Mouse (Mus musculus) midbrain, embryonic 13.5 days (tissue): ENCODE results near the gene Tmem150b. TPM values are rescaled to one million over a fixed set of nuclear protein-coding genes. Genes with fewer than 3 reads are reported as not detected.

ENCODE experiments used
- ATAC-seq: fragments of 200-750 bp; cut with Nextera tagmentation; 2 replicates; pipeline ENCODE4 v1.8.0; 2017; ENCODE audit warnings: mild to moderate bottlenecking, moderate TSS enrichment, moderate library complexity
- H3K27ac ChIP-seq: fragments of 300-500 bp; sonication (generic); 2 replicates; pipeline ENCODE4 v1.5.1; 2015; ENCODE audit warnings: inconsistent platforms, mild to moderate bottlenecking, moderate library complexity
- H3K27me3 ChIP-seq: fragments of 300-500 bp; sonication (generic); 2 replicates; pipeline ENCODE4 v1.6.1; 2015; ENCODE audit warnings: mild to moderate bottlenecking, inconsistent platforms
- H3K36me3 ChIP-seq: fragments of 300-500 bp; sonication (generic); 2 replicates; pipeline ENCODE4 v1.6.1; 2015; ENCODE audit warnings: mild to moderate bottlenecking, inconsistent platforms
- H3K4me1 ChIP-seq: fragments of 300-500 bp; sonication (generic); replicated peaks from 2 replicates; pipeline ENCODE4 v1.6.1; 2015; ENCODE audit warnings: inconsistent platforms
- H3K4me2 ChIP-seq: fragments of 300-500 bp; sonication (generic); replicated peaks from 2 replicates; pipeline ENCODE4 v1.6.1; 2015; ENCODE audit warnings: moderate library complexity, mild to moderate bottlenecking, inconsistent platforms
- H3K4me3 ChIP-seq: fragments of 300-500 bp; sonication (generic); replicated peaks from 2 replicates; pipeline ENCODE4 v1.5.1; 2015; ENCODE audit warnings: mild to moderate bottlenecking, inconsistent platforms
- H3K9ac ChIP-seq: fragments of 300-500 bp; sonication (generic); replicated peaks from 2 replicates; pipeline ENCODE4 v1.6.1; 2015; ENCODE audit warnings: mild to moderate bottlenecking, inconsistent platforms
- H3K9me3 ChIP-seq: fragments of 300-500 bp; sonication (generic); 2 replicates; pipeline ENCODE4 v1.6.1; 2016; ENCODE audit warnings: mild to moderate bottlenecking, inconsistent platforms
- whole genome bisulfite sequencing: fragments of 180-500 bp; shearing (Covaris S2); methylation state at CpG from one replicate; pipeline ENCODE4 v1.1.7; 2015; 5-methylcytosine and 5-hydroxymethylcytosine counted together
- polyA plus RNA-seq: library from polyadenylated mRNA; unstranded; fragments of >200 nt; fragmentation: Nextera tagmentation; extraction: Ambion mirVana; gene quantifications from 2 replicates; pipeline ENCODE4 v1.2.1, GENCODE M21; 2015

The Tmem150b gene
- 0.22 and 0.24 TPM in 2 replicates for polyA plus RNA-seq

- Histone ChIP-seq H3K4me1 (no peaks in the 10 kb centered on the region), H3K27ac (no peak within 1 kb of the TSS), H3K4me2 (no peak within 1 kb of the TSS; the same call in 1 of the 2 replicates), H3K4me3 (no peak within 1 kb of the TSS), H3K36me3 (no peaks in the 10 kb centered on the region), H3K9ac (no peak within 1 kb of the TSS), H3K27me3 (no peaks in the 10 kb centered on the region), H3K9me3 (0 out of 2 replicates have a peak, but pooled peaks cover 2% of the 10 kb centered on the region)
- ATAC-seq, result no peak
- 89% methylated on average over 7 of the region's 7 CpGs for WGBS
These were observed at the start of gene Tmem150b for GRCm38 (mm10) chr7:4725169-4725568. Tmem150b (minus strand) TSS chr7:4725249.

DNA sequence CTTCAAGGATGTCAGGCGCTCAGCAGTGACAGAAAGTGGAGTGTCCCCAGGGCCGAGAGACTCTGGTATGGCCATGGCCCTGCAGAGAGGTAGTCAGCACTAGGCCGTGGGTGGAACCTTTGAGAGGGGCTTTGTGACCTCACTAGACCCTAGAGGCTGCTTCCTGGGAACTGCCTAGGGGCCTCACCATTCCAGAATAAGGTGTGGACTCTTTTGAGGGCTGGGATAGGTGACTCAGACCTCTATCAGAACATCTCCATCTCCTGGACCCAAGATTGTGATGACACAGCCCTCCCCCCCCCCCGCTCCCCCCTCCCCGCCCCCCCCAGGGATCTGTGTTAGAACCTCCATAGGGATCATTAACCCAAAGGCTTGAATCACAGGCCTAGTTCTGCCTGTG, 46.2 kb upstream of the Tmem150b start, which contains the start of gene Fam71e2:
Gene Fam71e2, minus strand, starts transcription at position 101 of the 400 bp plus-strand sequence.
- H3K27ac ChIP-seq, result no peak within 1 kb of the TSS
- WGBS, result 73% methylated on average over 5 of the region's 5 CpGs
- H3K36me3 ChIP-seq, result no peaks in the 10 kb centered on the region
- H3K4me2 ChIP-seq, result no peak within 1 kb of the TSS
- H3K9ac ChIP-seq, result no peak within 1 kb of the TSS
- no peak for ATAC-seq
- no peaks in the 10 kb centered on the region for H3K9me3 ChIP-seq
- H3K4me3 ChIP-seq, result no peak within 1 kb of the TSS
- peaks cover 16% of the 10 kb centered on the region for H3K27me3 ChIP-seq
- H3K4me1 ChIP-seq, result no peaks in the 10 kb centered on the region

DNA sequence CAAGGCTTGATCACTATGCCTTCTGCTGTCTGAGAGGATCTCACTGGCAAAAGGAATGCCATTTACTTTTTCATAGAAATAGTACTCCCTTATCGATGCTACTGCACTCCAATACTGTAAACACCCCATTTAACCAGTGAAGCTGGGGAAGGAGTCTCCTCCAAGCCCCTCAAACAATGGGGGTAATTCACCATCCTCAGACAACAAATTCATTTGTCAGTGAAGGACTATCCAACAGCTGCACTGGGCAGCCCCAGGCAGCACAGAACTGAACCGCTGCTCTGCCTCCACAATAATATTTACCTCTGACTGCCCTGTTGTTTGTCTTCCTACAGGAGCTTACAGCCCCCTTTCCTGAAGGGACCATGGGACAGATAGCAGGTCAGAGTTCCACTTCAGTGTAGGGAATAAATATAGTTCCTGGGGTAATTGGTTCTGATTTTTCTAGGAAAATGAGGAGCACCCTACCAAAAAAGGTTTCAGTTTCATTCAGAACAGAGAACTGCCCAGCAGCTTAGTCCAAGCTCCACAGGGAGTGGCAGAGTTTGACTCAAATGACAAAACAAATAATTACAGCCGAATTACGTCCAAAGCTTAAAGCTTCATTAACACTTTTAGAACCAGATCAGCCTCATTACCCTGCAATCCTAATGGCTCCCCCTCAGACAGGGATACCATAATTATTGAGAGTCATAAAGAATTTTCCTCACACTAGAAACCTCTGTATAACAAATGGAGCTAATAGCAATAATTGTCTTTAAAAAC, 40.1 kb upstream of the Tmem150b start:
- Histone ChIP-seq H3K4me3 (no peak overlapping the region), H3K27me3 (no peaks in the 10 kb centered on the region), H3K9me3 (no peaks in the 10 kb centered on the region), H3K27ac (no peak overlapping the region), H3K4me2 (no peak overlapping the region), H3K36me3 (no peaks in the 10 kb centered on the region), H3K4me1 (no peaks in the 10 kb centered on the region), H3K9ac (no peak overlapping the region)
- ATAC-seq, result no peak
- WGBS, result 18% methylated on average over 4 of the region's 4 CpGs

DNA sequence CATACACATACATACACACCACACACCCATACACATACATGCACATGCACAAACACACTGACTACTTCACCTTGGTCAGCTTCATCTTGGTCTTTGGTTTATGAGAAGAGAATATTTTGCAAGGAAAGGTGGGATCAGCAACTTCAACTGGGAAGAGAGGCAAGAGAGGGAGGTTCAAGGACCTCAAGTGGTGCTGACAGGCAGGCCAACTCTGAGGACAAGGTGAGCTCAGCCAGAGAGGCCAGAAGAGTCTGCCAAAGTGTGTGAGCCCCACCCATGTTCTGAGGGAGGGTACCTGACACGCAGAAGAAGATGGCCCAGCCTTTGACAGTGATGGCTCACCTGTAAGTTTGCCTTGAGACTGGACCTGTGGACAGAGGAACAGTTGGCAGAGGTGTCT, 34.6 kb upstream of the Tmem150b start:
- Histone ChIP-seq H3K4me2 (no peak overlapping the region), H3K36me3 (no peaks in the 10 kb centered on the region), H3K9me3 (no peaks in the 10 kb centered on the region), H3K4me1 (no peaks in the 10 kb centered on the region), H3K9ac (no peak overlapping the region), H3K4me3 (no peak overlapping the region), H3K27me3 (no peaks in the 10 kb centered on the region), H3K27ac (no peak overlapping the region)
- WGBS, result 40% methylated on average over 1 of the region's 1 CpGs
- ATAC-seq, result no peak

DNA sequence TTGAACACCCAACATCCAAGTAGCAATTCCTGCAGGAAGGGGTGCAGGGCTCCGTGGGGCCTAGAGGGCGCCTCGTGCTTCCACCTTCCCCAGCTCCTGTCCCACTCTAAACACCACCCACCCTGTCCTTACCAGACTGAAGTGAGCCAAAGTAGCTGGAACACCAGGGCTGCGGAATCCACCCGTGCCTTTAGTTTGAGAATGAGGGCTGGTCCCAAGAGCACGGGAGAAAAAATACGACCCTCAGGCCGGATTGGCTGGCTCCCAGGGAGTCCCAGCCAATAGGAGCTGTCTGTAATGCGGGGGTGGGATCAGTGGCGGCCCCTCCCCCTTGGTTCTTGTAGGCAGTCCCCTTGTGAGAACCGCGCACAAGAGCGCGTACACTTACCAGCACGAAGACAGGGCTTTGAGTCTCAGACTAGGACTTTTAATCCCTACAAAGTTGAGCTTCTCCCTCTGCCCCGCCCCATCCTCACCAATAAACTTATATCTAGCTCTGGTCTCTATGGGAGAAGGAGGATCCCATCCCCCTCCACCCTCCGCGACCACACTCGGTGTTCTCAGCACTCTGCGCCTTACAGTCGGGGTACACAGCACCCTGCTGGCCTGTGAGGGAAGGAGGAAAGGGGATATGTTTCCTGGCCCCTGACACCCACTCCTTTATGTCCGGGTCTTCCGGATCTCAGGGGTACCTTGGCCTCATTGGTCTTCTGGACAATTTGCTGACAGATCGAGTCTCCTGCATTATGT, 27.9 kb upstream of the Tmem150b start, which contains the start of gene Cox6b2:
Gene Cox6b2, minus strand, starts transcription at position 274 of the 750 bp plus-strand sequence.
- H3K9ac ChIP-seq, result peak within 1 kb of the TSS; percentile 16; the same call in 1 of the 2 replicates
- peak within 1 kb of the TSS; percentile 47 for H3K4me2 ChIP-seq
- peak within 1 kb of the TSS; percentile 29 for H3K4me3 ChIP-seq
- whole genome bisulfite sequencing, result 5% methylated on average over 24 of the region's 24 CpGs
- peaks cover 21% of the 10 kb centered on the region for H3K4me1 ChIP-seq
- H3K36me3 ChIP-seq, result peaks cover 4% of the 10 kb centered on the region; the same call in 1 of the 2 replicates
- no peak within 1 kb of the TSS for H3K27ac ChIP-seq
- peak; percentile 93 for ATAC-seq
- H3K27me3 ChIP-seq, result no peaks in the 10 kb centered on the region
- H3K9me3 ChIP-seq, result no peaks in the 10 kb centered on the region

DNA sequence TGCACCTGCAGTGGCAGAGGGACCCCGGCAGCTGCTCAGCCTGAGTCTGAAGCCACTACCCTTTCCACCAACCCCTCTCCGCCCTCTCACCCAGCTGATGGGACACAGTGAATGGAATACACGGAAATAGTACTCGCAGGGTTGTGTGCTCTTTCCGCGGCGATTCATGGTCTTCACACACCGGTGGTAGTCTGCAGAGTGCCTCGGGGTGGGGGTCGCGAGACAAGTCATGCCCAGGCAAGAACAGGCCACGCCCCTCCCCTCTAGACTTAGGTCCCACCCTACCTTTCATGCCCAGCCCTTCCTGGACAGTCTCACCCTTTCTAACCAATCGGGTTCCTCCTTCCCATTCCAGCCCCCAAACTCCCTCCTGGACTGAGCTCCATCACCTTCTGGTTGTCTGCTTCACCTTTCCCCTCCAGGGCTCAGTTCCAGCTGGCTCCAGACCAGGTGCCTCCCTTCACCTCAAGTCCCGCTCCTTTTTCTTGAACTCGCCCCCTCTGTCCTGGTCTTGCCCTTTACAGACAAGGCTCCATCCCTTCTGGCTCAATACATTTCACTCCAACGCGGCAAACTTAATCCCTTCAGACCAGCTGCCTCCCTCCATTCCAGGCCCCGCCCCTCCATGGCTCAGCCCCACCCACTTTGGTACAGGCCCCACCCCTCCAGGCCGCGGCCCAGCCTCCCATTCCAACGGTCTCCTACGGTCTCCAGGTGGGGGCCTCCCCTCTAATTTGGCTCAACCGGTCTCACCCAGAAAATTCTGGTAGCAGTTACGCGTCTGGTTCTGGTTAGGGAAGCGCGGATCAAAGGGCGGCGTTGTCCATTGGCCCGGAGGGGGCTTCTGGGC, 27.1 kb upstream of the Tmem150b start:
- H3K27ac ChIP-seq, result no peak overlapping the region
- peak overlapping the region; percentile 47 for H3K4me2 ChIP-seq
- no peaks in the 10 kb centered on the region for H3K27me3 ChIP-seq
- ATAC-seq, result peak; percentile 68
- H3K36me3 ChIP-seq, result peaks cover 4% of the 10 kb centered on the region; the same call in 1 of the 2 replicates
- no peaks in the 10 kb centered on the region for H3K9me3 ChIP-seq
- peaks cover 21% of the 10 kb centered on the region for H3K4me1 ChIP-seq
- WGBS, result 2% methylated on average over 30 of the region's 30 CpGs
- no peak overlapping the region; the same call in 1 of the 2 replicates for H3K9ac ChIP-seq
- peak overlapping the region; percentile 29 for H3K4me3 ChIP-seq

- Histone ChIP-seq H3K4me3 (no peak overlapping the region), H3K4me2 (no peak overlapping the region), H3K27me3 (no peaks in the 10 kb centered on the region), H3K9ac (no peak overlapping the region), H3K9me3 (no peaks in the 10 kb centered on the region), H3K4me1 (peaks cover 28% of the 10 kb centered on the region), H3K27ac (no peak overlapping the region), H3K36me3 (peaks cover 31% of the 10 kb centered on the region)
- 79% methylated on average over 2 of the region's 2 CpGs for WGBS
- ATAC-seq, result no peak
These were observed 24.1 kb upstream of the Tmem150b start for GRCm38 (mm10) chr7:4749169-4749568.

DNA sequence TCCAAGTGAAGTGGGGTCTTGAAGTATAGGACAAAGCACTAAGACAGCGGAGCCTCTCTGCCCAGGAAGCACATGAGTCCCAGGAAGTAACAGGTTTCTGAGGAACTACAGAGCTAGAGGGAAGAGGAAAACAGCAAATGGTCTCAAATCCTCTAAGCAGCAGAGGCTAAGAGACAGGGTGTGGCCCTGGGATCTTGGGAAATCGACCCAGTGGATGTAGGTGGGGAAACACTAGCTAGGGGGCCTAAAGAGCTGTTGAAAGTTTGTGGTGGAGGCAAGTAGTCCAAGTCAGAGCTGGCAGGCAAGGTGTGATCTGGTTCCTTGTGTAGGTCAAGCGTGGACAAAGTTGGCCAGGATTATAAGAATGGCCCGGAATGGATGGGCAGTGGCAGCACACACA, 23.3 kb upstream of the Tmem150b start:
- no peaks in the 10 kb centered on the region for H3K9me3 ChIP-seq
- ATAC-seq, result no peak
- H3K4me1 ChIP-seq, result peaks cover 29% of the 10 kb centered on the region
- no peak overlapping the region for H3K4me3 ChIP-seq
- H3K36me3 ChIP-seq, result peaks cover 32% of the 10 kb centered on the region
- WGBS, result 86% methylated on average over 4 of the region's 4 CpGs
- no peak overlapping the region for H3K4me2 ChIP-seq
- no peaks in the 10 kb centered on the region for H3K27me3 ChIP-seq
- H3K9ac ChIP-seq, result no peak overlapping the region
- H3K27ac ChIP-seq, result no peak overlapping the region

- no peak for ATAC-seq
- no peaks in the 10 kb centered on the region for H3K27me3 ChIP-seq
- no peak overlapping the region for H3K4me3 ChIP-seq
- peaks cover 38% of the 10 kb centered on the region for H3K36me3 ChIP-seq
- no peak overlapping the region for H3K9ac ChIP-seq
- 83% methylated on average over 9 of the region's 9 CpGs for WGBS
- H3K27ac ChIP-seq, result no peak overlapping the region
- peaks cover 29% of the 10 kb centered on the region for H3K4me1 ChIP-seq
- no peaks in the 10 kb centered on the region for H3K9me3 ChIP-seq
- no peak overlapping the region for H3K4me2 ChIP-seq
These were observed 22.3 kb upstream of the Tmem150b start for GRCm38 (mm10) chr7:4747156-4747899.

DNA sequence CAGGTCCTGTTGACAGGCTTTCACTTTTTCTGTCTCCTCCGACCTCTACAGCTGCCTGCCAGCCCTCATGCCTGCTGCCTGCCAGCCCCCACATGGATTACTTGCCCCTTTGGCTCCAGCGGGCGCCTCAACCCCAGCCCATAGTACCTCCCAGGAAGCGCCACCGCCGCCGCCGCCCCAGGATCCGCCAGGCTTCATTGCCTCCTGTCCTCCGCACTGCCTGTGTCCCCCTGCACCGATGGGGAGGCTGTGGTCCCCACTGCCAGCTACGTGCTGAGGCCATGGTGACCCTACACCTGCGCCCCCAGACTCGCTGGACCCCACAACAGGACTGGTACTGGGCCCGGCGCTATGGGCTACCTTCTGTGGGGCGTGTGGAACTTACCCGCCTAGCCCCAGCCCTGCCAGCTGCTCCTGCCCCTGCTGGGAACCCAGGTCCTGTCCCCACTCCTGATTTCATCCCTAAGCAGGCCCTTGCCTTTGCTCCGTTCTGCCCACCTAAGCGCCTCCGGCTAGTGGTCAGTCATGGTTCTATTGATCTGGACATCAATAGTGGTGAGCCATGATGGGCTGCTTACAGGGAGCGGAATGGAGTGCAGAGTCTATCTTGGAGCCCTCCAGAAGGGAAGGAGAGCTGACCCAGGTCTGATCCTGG, 21.4 kb upstream of the Tmem150b start:
- WGBS, result 79% methylated on average over 22 of the region's 22 CpGs
- ATAC-seq, result no peak; the same call in 1 of the 2 replicates
- no peak overlapping the region for H3K4me2 ChIP-seq
- H3K27me3 ChIP-seq, result no peaks in the 10 kb centered on the region
- H3K4me3 ChIP-seq, result no peak overlapping the region
- no peaks in the 10 kb centered on the region for H3K9me3 ChIP-seq
- H3K9ac ChIP-seq, result no peak overlapping the region
- peaks cover 29% of the 10 kb centered on the region for H3K4me1 ChIP-seq
- no peak overlapping the region for H3K27ac ChIP-seq
- H3K36me3 ChIP-seq, result peaks cover 38% of the 10 kb centered on the region

GRCm38 (mm10) chr7:4744886-4745285, 19.8 kb upstream of the Tmem150b start:
- peaks cover 38% of the 10 kb centered on the region for H3K36me3 ChIP-seq
- no peak for ATAC-seq
- H3K27ac ChIP-seq, result no peak overlapping the region
- peaks cover 39% of the 10 kb centered on the region for H3K4me1 ChIP-seq
- H3K4me3 ChIP-seq, result no peak overlapping the region
- WGBS, result 96% methylated on average over 6 of the region's 6 CpGs
- H3K9me3 ChIP-seq, result no peaks in the 10 kb centered on the region
- H3K9ac ChIP-seq, result no peak overlapping the region
- H3K27me3 ChIP-seq, result no peaks in the 10 kb centered on the region
- no peak overlapping the region for H3K4me2 ChIP-seq
